Mouse (Mus musculus) embryonic fibroblast, embryonic 13.5 days (primary cell): ENCODE measurements at regions not wholly inside any gene's neighbourhood (a gene's known extent, or its start where the extent isn't known, plus 50 kb on each side); places are given as distances from the start of the nearest gene placed in this dataset.

Experiments used
- CTCF ChIP-seq: IDR thresholded peaks from 2 replicates; pipeline ENCODE4 v1.5.1; 2011; ENCODE audit warnings: mild to moderate bottlenecking, control low read depth, low read length, moderate library complexity, borderline replicate concordance; ENCODE audit not compliant: insufficient read depth
- POLR2A ChIP-seq: IDR thresholded peaks from 2 replicates; pipeline ENCODE4 v1.6.1; 2011; ENCODE audit warnings: low read depth, mild to moderate bottlenecking, control low read depth, low read length, moderate library complexity

DNA sequence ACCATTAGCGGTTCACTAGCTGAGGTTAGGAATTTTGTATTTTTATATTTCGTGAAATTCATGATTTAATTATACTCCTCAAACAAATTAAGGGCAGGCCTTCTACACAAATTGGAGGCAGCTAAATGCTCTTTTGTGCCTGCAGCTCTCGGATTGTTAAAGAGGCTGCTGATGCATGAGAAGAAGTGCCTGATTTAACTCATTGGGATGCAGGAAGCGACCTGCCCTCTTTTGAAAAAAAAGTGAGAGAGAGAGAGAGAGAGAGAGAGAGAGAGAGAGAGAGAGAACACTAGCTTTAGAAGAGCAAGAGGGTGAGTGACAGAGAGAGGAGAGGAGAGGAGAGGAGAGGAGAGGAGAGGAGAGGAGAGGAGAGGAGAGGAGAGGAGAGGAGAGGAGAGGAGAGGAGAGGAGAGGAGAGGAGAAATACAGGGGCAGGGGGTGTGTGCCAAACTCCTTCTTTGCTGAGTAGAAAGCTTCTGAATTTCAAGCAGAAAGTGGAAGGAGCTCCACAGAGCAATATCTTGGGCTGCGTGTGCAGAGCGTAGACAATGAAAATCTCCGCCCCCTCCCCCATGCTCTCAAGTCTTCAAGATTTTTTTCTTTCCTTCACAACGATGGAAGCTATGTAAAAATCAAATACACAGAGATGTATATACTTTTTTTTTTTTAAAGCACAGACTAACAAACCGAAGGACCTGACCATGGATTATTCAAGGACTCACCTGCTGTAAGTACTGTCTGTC is 158.6 kb upstream of the Cypt12 start:
- TF ChIP-seq POLR2A (no peak), CTCF (no peak)
